Mouse (Mus musculus): ENCODE results near the gene Serbp1.

The Serbp1 gene

GRCm38 (mm10) chr6:67267408-67268244 lies 29.6 kb downstream of the Serbp1 start:
- TF ChIP-seq GATA4 (IDR thresholded peaks at IDR 0.05; ENCODE audit: insufficient replicate concordance, low read length): no peak

GRCm38 (mm10) chr6:67268245-67268612 lies 30.3 kb downstream of the Serbp1 start:
- TF ChIP-seq GATA4 (IDR thresholded peaks at IDR 0.05; ENCODE audit: insufficient replicate concordance, low read length): no peak

GRCm38 (mm10) chr6:67268983-67269382 lies 31.0 kb downstream of the Serbp1 start:
- TF ChIP-seq GATA4 (IDR thresholded peaks at IDR 0.05; ENCODE audit: insufficient replicate concordance, low read length): no peak

- TF ChIP-seq GATA4 (IDR thresholded peaks at IDR 0.05; ENCODE audit: insufficient replicate concordance, low read length): no peak
Measured at GRCm38 (mm10) chr6:67269459-67269858, 31.5 kb downstream of the Serbp1 start.

GRCm38 (mm10) chr6:67277944-67278343 lies 40.0 kb downstream of the Serbp1 start:
- TF ChIP-seq GATA4 (IDR thresholded peaks at IDR 0.05; ENCODE audit: insufficient replicate concordance, low read length): no peak

GRCm38 (mm10) chr6:67281614-67282197 lies 43.7 kb downstream of the Serbp1 start:
- TF ChIP-seq GATA4 (IDR thresholded peaks at IDR 0.05; ENCODE audit: insufficient replicate concordance, low read length): no peak

GRCm38 (mm10) chr6:67282897-67283296 lies 44.9 kb downstream of the Serbp1 start:
- no peak for TF ChIP-seq GATA4 (IDR thresholded peaks at IDR 0.05; ENCODE audit: insufficient replicate concordance, low read length)

GRCm38 (mm10) chr6:67292042-67292623 lies 54.2 kb downstream of the Serbp1 start:
- TF ChIP-seq GATA4 (IDR thresholded peaks at IDR 0.05; ENCODE audit: insufficient replicate concordance, low read length): no peak

- no peak for TF ChIP-seq GATA4 (IDR thresholded peaks at IDR 0.05; ENCODE audit: insufficient replicate concordance, low read length)
Measured at GRCm38 (mm10) chr6:67296126-67296525, 58.1 kb downstream of the Serbp1 start.

- no peak for TF ChIP-seq GATA4 (IDR thresholded peaks at IDR 0.05; ENCODE audit: insufficient replicate concordance, low read length)
Measured at GRCm38 (mm10) chr6:67298742-67299141, 60.8 kb downstream of the Serbp1 start.

- no peak for TF ChIP-seq GATA4 (IDR thresholded peaks at IDR 0.05; ENCODE audit: insufficient replicate concordance, low read length)
Measured at GRCm38 (mm10) chr6:67300300-67300699, 62.3 kb downstream of the Serbp1 start.

- TF ChIP-seq GATA4 (IDR thresholded peaks at IDR 0.05; ENCODE audit: insufficient replicate concordance, low read length): no peak; the same call in 1 of the 2 replicates
Measured at GRCm38 (mm10) chr6:67300710-67301163, 62.8 kb downstream of the Serbp1 start.

GRCm38 (mm10) chr6:67301230-67301629 lies 63.3 kb downstream of the Serbp1 start:
- TF ChIP-seq GATA4 (IDR thresholded peaks at IDR 0.05; ENCODE audit: insufficient replicate concordance, low read length): no peak

- TF ChIP-seq GATA4 (IDR thresholded peaks at IDR 0.05; ENCODE audit: insufficient replicate concordance, low read length): no peak
Measured at GRCm38 (mm10) chr6:67302471-67302870, 64.5 kb downstream of the Serbp1 start.

GRCm38 (mm10) chr6:67303210-67303609 lies 65.2 kb downstream of the Serbp1 start:
- no peak for TF ChIP-seq GATA4 (IDR thresholded peaks at IDR 0.05; ENCODE audit: insufficient replicate concordance, low read length)

GRCm38 (mm10) chr6:67308994-67309393 lies 71.0 kb downstream of the Serbp1 start:
- no peak for TF ChIP-seq GATA4 (IDR thresholded peaks at IDR 0.05; ENCODE audit: insufficient replicate concordance, low read length)
